Mouse (Mus musculus) midbrain, embryonic 10.5 days (tissue): ENCODE measurements at regions not wholly inside any gene's neighbourhood (a gene's known extent, or its start where the extent isn't known, plus 50 kb on each side); places are given as distances from the start of the nearest gene placed in this dataset.
"Not testable (repeated sequence)": the region's sequence is repeated elsewhere in the genome, so short reads cannot be mapped to it uniquely, and the experiment has no call there.

Experiments
- DNase-seq: peaks from one replicate; pipeline ENCODE4 v3.0.0-alpha.2; 2017; ENCODE audit warnings: low spot score
- H3K27ac ChIP-seq: fragments of 300-500 bp; sonication (generic); replicated peaks from 2 replicates; pipeline ENCODE4 v1.5.1; 2016; ENCODE audit warnings: mild to moderate bottlenecking
- H3K27me3 ChIP-seq: fragments of 300-500 bp; sonication (generic); 2 replicates; pipeline ENCODE4 v1.6.1; 2016; ENCODE audit warnings: low read depth, mild to moderate bottlenecking; ENCODE audit not compliant: poor library complexity, severe bottlenecking
- H3K36me3 ChIP-seq: fragments of 300-500 bp; sonication (generic); 2 replicates; pipeline ENCODE4 v1.6.1; 2016; ENCODE audit warnings: mild to moderate bottlenecking, moderate library complexity
- H3K4me1 ChIP-seq: fragments of 300-500 bp; sonication (generic); 2 replicates; pipeline ENCODE4 v1.6.1; 2016
- H3K4me3 ChIP-seq: fragments of 300-500 bp; sonication (generic); 2 replicates; pipeline ENCODE4 v1.5.1; 2016; ENCODE audit warnings: mild to moderate bottlenecking, moderate library complexity
- H3K9me3 ChIP-seq: fragments of 300-500 bp; sonication (generic); replicated peaks from 2 replicates; pipeline ENCODE4 v1.6.1; 2016; ENCODE audit warnings: mild to moderate bottlenecking
- WGBS: fragments of 180-500 bp; shearing (Covaris S2); methylation state at CpG from one replicate; pipeline ENCODE4 v1.1.7; 2016; 5-methylcytosine and 5-hydroxymethylcytosine counted together

GRCm38 (mm10) chr17:4553026-4553425 is 441.1 kb upstream of the Arid1b start:
- not testable (repeated sequence) for H3K27me3 ChIP-seq, H3K4me3 ChIP-seq, H3K9me3 ChIP-seq, H3K36me3 ChIP-seq, H3K27ac ChIP-seq, H3K4me1 ChIP-seq, DNase-seq
- 90% methylated on average over 4 of the region's 4 CpGs for WGBS

DNA sequence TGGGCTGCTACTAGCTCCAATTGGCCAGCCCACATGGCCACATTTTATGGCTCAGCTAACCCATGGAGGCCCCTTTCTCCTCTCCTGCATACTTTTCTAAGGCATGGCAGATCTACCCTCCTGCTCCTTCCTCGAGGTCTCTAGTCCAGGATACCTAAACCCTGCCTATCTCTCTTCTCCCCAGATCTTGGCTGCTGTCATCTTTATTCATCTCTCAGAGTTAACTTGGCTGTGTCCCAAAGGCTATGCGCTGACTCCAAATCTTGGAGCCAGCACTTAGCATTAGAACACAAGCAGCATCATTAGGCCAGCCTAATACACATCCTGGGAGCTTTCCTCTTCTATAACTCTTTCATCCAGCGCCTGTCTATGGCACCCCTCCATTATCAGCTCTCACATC is 430.5 kb upstream of the Arid1b start:
- no peaks in the 10 kb centered on the region for H3K9me3 ChIP-seq
- DNase-seq, result no peak
- 86% methylated on average over 3 of the region's 3 CpGs for WGBS
- H3K27me3 ChIP-seq, result no peaks in the 10 kb centered on the region
- no peak overlapping the region for H3K4me3 ChIP-seq
- no peak overlapping the region for H3K27ac ChIP-seq
- H3K36me3 ChIP-seq, result no peaks in the 10 kb centered on the region
- no peaks in the 10 kb centered on the region for H3K4me1 ChIP-seq

- no peaks in the 10 kb centered on the region for H3K9me3 ChIP-seq
- H3K27ac ChIP-seq, result no peak overlapping the region
- no peaks in the 10 kb centered on the region for H3K27me3 ChIP-seq
- no peaks in the 10 kb centered on the region for H3K4me1 ChIP-seq
- no peaks in the 10 kb centered on the region for H3K36me3 ChIP-seq
- H3K4me3 ChIP-seq, result no peak overlapping the region
- 72% methylated on average over 5 of the region's 5 CpGs for WGBS
- no peak for DNase-seq
These were observed 417.2 kb upstream of the Arid1b start for GRCm38 (mm10) chr17:4576883-4577282.

GRCm38 (mm10) chr17:4581851-4582250 is 412.3 kb upstream of the Arid1b start:
- Histone ChIP-seq H3K36me3 (no peaks in the 10 kb centered on the region), H3K27ac (no peak overlapping the region), H3K4me1 (no peaks in the 10 kb centered on the region), H3K27me3 (no peaks in the 10 kb centered on the region), H3K9me3 (no peaks in the 10 kb centered on the region), H3K4me3 (no peak overlapping the region)
- DNase-seq, result no peak
- 88% methylated on average over 11 of the region's 11 CpGs for whole genome bisulfite sequencing

- H3K4me1 ChIP-seq, result no peaks in the 10 kb centered on the region
- no peak overlapping the region for H3K4me3 ChIP-seq
- DNase-seq, result no peak
- no peak overlapping the region for H3K27ac ChIP-seq
- no peaks in the 10 kb centered on the region for H3K27me3 ChIP-seq
- H3K9me3 ChIP-seq, result 0 out of 2 replicates have a peak, but pooled peaks cover 4% of the 10 kb centered on the region
- WGBS, result 91% methylated on average over 8 of the region's 8 CpGs
- H3K36me3 ChIP-seq, result no peaks in the 10 kb centered on the region
These were observed 383.7 kb upstream of the Arid1b start for GRCm38 (mm10) chr17:4610481-4610880.

GRCm38 (mm10) chr17:4610993-4611392 is 383.1 kb upstream of the Arid1b start:
- H3K27me3 ChIP-seq, result no peaks in the 10 kb centered on the region
- WGBS, result 82% methylated on average over 5 of the region's 5 CpGs
- H3K4me1 ChIP-seq, result no peaks in the 10 kb centered on the region
- H3K4me3 ChIP-seq, result no peak overlapping the region
- no peaks in the 10 kb centered on the region for H3K36me3 ChIP-seq
- no peak for DNase-seq
- H3K27ac ChIP-seq, result no peak overlapping the region
- 0 out of 2 replicates have a peak, but pooled peaks cover 4% of the 10 kb centered on the region for H3K9me3 ChIP-seq

DNA sequence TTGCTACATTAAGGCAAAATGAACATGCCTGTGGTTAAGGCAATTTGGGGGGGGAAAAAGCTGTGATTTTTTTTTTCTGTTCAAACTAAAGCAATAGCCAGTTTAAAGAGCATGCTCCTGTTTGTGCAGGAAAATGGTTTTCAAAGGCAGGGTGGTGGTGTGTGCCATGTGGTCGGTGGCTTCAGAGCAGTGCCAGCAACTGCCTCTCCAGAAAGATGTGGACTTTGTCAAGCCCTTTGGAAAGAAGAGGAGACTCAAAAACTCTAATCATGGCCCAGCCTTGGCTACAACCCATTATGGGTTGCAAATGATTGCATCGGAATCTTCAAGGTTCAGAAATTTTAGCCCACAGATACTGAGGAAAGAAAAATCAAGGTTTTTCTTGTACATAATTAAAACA is 382.4 kb upstream of the Arid1b start:
- no peak overlapping the region for H3K4me3 ChIP-seq
- H3K27ac ChIP-seq, result no peak overlapping the region
- DNase-seq, result no peak
- 83% methylated on average over 2 of the region's 2 CpGs for WGBS
- no peaks in the 10 kb centered on the region for H3K4me1 ChIP-seq
- H3K36me3 ChIP-seq, result no peaks in the 10 kb centered on the region
- H3K27me3 ChIP-seq, result no peaks in the 10 kb centered on the region
- 0 out of 2 replicates have a peak, but pooled peaks cover 4% of the 10 kb centered on the region for H3K9me3 ChIP-seq

DNA sequence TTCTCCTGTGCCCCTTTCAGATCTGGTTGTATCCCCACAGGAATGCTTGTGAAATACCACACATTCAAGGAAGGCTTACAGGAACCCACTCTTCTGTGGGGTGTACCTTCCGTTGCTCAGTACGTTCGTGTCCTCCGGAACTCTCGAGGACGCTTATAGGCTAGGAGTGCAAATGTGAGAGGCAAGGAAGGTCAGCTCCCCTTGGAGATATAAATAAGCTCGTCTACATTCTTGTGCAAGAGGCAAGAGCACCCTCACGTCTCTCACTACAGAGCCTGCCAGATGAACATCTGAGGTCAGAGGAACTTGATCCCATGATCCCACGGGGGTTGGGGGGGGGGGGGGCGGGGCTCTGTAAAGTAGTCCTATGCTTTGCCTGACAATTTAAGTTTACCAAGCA is 382.0 kb upstream of the Arid1b start:
- Histone ChIP-seq H3K27ac (no peak overlapping the region), H3K4me1 (no peaks in the 10 kb centered on the region), H3K27me3 (no peaks in the 10 kb centered on the region), H3K4me3 (no peak overlapping the region), H3K9me3 (0 out of 2 replicates have a peak, but pooled peaks cover 4% of the 10 kb centered on the region), H3K36me3 (no peaks in the 10 kb centered on the region)
- WGBS, result 67% methylated on average over 10 of the region's 10 CpGs
- DNase-seq, result no peak

- Histone ChIP-seq H3K4me3 (no peak overlapping the region), H3K27ac (no peak overlapping the region), H3K36me3 (no peaks in the 10 kb centered on the region), H3K9me3 (0 out of 2 replicates have a peak, but pooled peaks cover 4% of the 10 kb centered on the region), H3K27me3 (no peaks in the 10 kb centered on the region), H3K4me1 (no peaks in the 10 kb centered on the region)
- DNase-seq, result no peak
- 89% methylated on average over 7 of the region's 7 CpGs for WGBS
These were observed 381.4 kb upstream of the Arid1b start for GRCm38 (mm10) chr17:4612741-4613140.

- Histone ChIP-seq H3K36me3 (no peaks in the 10 kb centered on the region), H3K4me3 (no peak overlapping the region)
- no peak for DNase-seq
These were observed 373.8 kb upstream of the Arid1b start for GRCm38 (mm10) chr17:4620361-4620760.

GRCm38 (mm10) chr17:4626126-4626525 is 368.0 kb upstream of the Arid1b start:
- H3K36me3 ChIP-seq, H3K4me3 ChIP-seq, H3K4me1 ChIP-seq, H3K27me3 ChIP-seq, DNase-seq, H3K27ac ChIP-seq, H3K9me3 ChIP-seq: not testable (repeated sequence)
- WGBS, result 88% methylated on average over 1 of the region's 1 CpGs

More at GRCm38 (mm10) chr17:4620361-4620760, 373.8 kb upstream of the Arid1b start:
- Histone ChIP-seq H3K4me1 (no peaks in the 10 kb centered on the region), H3K27me3 (no peaks in the 10 kb centered on the region), H3K27ac (no peak overlapping the region), H3K9me3 (no peaks in the 10 kb centered on the region)

DNA sequence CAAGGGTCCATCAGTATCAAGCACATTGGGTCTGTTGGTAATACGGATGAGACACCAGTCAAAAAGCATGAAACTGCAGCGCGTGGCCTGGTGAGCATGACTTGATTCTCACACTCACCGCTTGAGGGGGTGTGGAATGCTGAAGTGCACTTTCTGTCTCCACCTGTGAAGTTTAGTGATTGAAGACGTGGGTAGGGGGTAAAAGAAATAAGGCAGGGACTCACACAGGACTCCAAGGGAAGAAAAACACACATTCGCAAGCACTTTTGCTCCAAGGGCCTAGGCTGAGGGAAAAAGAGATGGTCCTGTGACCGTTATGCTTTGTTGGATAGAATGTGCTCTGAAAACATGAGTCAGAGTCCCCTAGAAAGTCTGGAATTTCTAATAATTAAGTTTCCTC is 366.6 kb upstream of the Arid1b start:
- H3K36me3 ChIP-seq, result no peaks in the 10 kb centered on the region
- H3K9me3 ChIP-seq, result no peaks in the 10 kb centered on the region
- H3K27me3 ChIP-seq, result no peaks in the 10 kb centered on the region
- no peak overlapping the region for H3K4me3 ChIP-seq
- 0 out of 2 replicates have a peak, but pooled peaks cover 4% of the 10 kb centered on the region for H3K4me1 ChIP-seq
- DNase-seq, result no peak
- WGBS, result 82% methylated on average over 7 of the region's 7 CpGs
- no peak overlapping the region for H3K27ac ChIP-seq

- Histone ChIP-seq H3K9me3 (no peaks in the 10 kb centered on the region), H3K27me3 (no peaks in the 10 kb centered on the region), H3K36me3 (no peaks in the 10 kb centered on the region), H3K4me1 (0 out of 2 replicates have a peak, but pooled peaks cover 4% of the 10 kb centered on the region), H3K4me3 (no peak overlapping the region), H3K27ac (no peak overlapping the region)
- DNase-seq, result no peak
- WGBS, result 94% methylated on average over 4 of the region's 4 CpGs
These were observed 363.0 kb upstream of the Arid1b start for GRCm38 (mm10) chr17:4631122-4631521.

- H3K27ac ChIP-seq, result no peak overlapping the region
- H3K4me1 ChIP-seq, result peaks cover 11% of the 10 kb centered on the region
- WGBS, result 91% methylated on average over 2 of the region's 2 CpGs
- H3K4me3 ChIP-seq, result no peak overlapping the region
- DNase-seq, result no peak
- no peaks in the 10 kb centered on the region for H3K9me3 ChIP-seq
- H3K27me3 ChIP-seq, result no peaks in the 10 kb centered on the region
- H3K36me3 ChIP-seq, result no peaks in the 10 kb centered on the region
These were observed 361.6 kb upstream of the Arid1b start for GRCm38 (mm10) chr17:4632506-4632905.
